In genomic region chr2:112721217-112721616, GRCm38 (mm10) we compare ENCODE assay signal across 19 mouse cellular contexts.
DNase-seq lines count a peak whose midpoint lies in the region; ATAC-seq lines count a peak whose summit lies in the region.
"Had no signal": no experiment of that assay in that cellular context is flagged by ENCODE, and none has a peak within 500 bp of the region (broad histone marks: within the 10 kb centered on the region; RNA-seq: fewer than 3 reads in every experiment).

No protein-coding gene starts in this region.

- H3K9me3 ChIP-seq in forebrain, embryonic 12.5 days: no peaks in the 10 kb centered on the region
- H3K9me3 ChIP-seq in forebrain, embryonic 10.5 days: no peaks in the 10 kb centered on the region
- no peaks in the 10 kb centered on the region for H3K9me3 ChIP-seq in hindbrain, embryonic 15.5 days
- H3K9me3 ChIP-seq in hindbrain, embryonic 14.5 days (ENCODE audit: control insufficient read depth, low read length): no peaks in the 10 kb centered on the region
- no peaks in the 10 kb centered on the region for H3K9me3 ChIP-seq in neural tube, embryonic 11.5 days (ENCODE audit: control insufficient read depth, low read length)
- H3K9me3 ChIP-seq in neural tube, embryonic 15.5 days (replicated peaks): no peaks in the 10 kb centered on the region
- H3K9me3 ChIP-seq: embryonic facial prominence, embryonic 13.5 days; forebrain, embryonic 15.5 days; heart, embryonic 15.5 days had no signal

- peaks cover 6% of the 10 kb centered on the region for H3K4me1 ChIP-seq in forebrain, embryonic 12.5 days
- H3K4me1 ChIP-seq in forebrain, embryonic 10.5 days: peaks cover 14% of the 10 kb centered on the region
- H3K4me1 ChIP-seq in hindbrain, embryonic 15.5 days (replicated peaks): peaks cover 7% of the 10 kb centered on the region; the same call in 1 of the 2 replicates
- H3K4me1 ChIP-seq in hindbrain, embryonic 14.5 days (replicated peaks; ENCODE audit: control insufficient read depth, insufficient read depth, low read length): peaks cover 5% of the 10 kb centered on the region; the same call in 1 of the 2 replicates
- peaks cover 4% of the 10 kb centered on the region; the same call in 1 of the 2 replicates for H3K4me1 ChIP-seq in neural tube, embryonic 11.5 days (ENCODE audit: control insufficient read depth, insufficient read depth, low read length)
- H3K4me1 ChIP-seq in neural tube, embryonic 15.5 days: peaks cover 6% of the 10 kb centered on the region; the same call in 1 of the 2 replicates
- H3K4me1 ChIP-seq: embryonic facial prominence, embryonic 13.5 days; forebrain, embryonic 15.5 days; heart, embryonic 15.5 days had no signal

- H3K27ac ChIP-seq in forebrain, embryonic 12.5 days: 0 out of 2 replicates have a peak overlapping the region, but pooled peaks have one; percentile 26
- no peak overlapping the region for H3K27ac ChIP-seq in forebrain, embryonic 10.5 days
- H3K27ac ChIP-seq in hindbrain, embryonic 15.5 days (replicated peaks): peak overlapping the region; percentile 30; the same call in 1 of the 2 replicates
- no peak overlapping the region; the same call in 1 of the 2 replicates for H3K27ac ChIP-seq in hindbrain, embryonic 14.5 days
- 0 out of 2 replicates have a peak overlapping the region, but pooled peaks have one; percentile 14 for H3K27ac ChIP-seq in neural tube, embryonic 11.5 days (ENCODE audit: low read depth, low read length)
- no peak overlapping the region for H3K27ac ChIP-seq in neural tube, embryonic 15.5 days (replicated peaks)
- H3K27ac ChIP-seq: embryonic facial prominence, embryonic 13.5 days; forebrain, embryonic 15.5 days; heart, adult 2 months; heart, embryonic 15.5 days had no signal

- H3K27me3 ChIP-seq in forebrain, embryonic 12.5 days: no peaks in the 10 kb centered on the region
- H3K27me3 ChIP-seq in forebrain, embryonic 10.5 days (ENCODE audit: poor library complexity, severe bottlenecking): no peaks in the 10 kb centered on the region
- no peaks in the 10 kb centered on the region for H3K27me3 ChIP-seq in hindbrain, embryonic 15.5 days
- no peaks in the 10 kb centered on the region for H3K27me3 ChIP-seq in hindbrain, embryonic 14.5 days (ENCODE audit: control insufficient read depth, insufficient read depth, low read length)
- H3K27me3 ChIP-seq in neural tube, embryonic 11.5 days (ENCODE audit: control insufficient read depth, insufficient read depth, low read length): no peaks in the 10 kb centered on the region
- no peaks in the 10 kb centered on the region for H3K27me3 ChIP-seq in neural tube, embryonic 15.5 days (replicated peaks)
- H3K27me3 ChIP-seq: embryonic facial prominence, embryonic 13.5 days; forebrain, embryonic 15.5 days; heart, embryonic 15.5 days had no signal

- no peaks in the 10 kb centered on the region for H3K36me3 ChIP-seq in forebrain, embryonic 12.5 days (replicated peaks)
- H3K36me3 ChIP-seq in forebrain, embryonic 10.5 days (replicated peaks): no peaks in the 10 kb centered on the region
- no peaks in the 10 kb centered on the region for H3K36me3 ChIP-seq in hindbrain, embryonic 15.5 days
- no peaks in the 10 kb centered on the region for H3K36me3 ChIP-seq in hindbrain, embryonic 14.5 days (replicated peaks; ENCODE audit: control insufficient read depth, insufficient read depth)
- H3K36me3 ChIP-seq in neural tube, embryonic 11.5 days (ENCODE audit: control insufficient read depth, insufficient read depth, low read length): no peaks in the 10 kb centered on the region
- H3K36me3 ChIP-seq in neural tube, embryonic 15.5 days: no peaks in the 10 kb centered on the region
- H3K36me3 ChIP-seq: embryonic facial prominence, embryonic 13.5 days; forebrain, embryonic 15.5 days; heart, embryonic 15.5 days had no signal

- H3K9ac ChIP-seq in forebrain, embryonic 12.5 days: no peak overlapping the region
- no peak overlapping the region for H3K9ac ChIP-seq in hindbrain, embryonic 15.5 days
- no peak overlapping the region for H3K9ac ChIP-seq in hindbrain, embryonic 14.5 days
- no peak overlapping the region for H3K9ac ChIP-seq in neural tube, embryonic 11.5 days (ENCODE audit: low read length)
- H3K9ac ChIP-seq in neural tube, embryonic 15.5 days (replicated peaks): no peak overlapping the region
- H3K9ac ChIP-seq: embryonic facial prominence, embryonic 13.5 days; forebrain, embryonic 15.5 days; heart, embryonic 15.5 days had no signal

- no peak overlapping the region for H3K4me3 ChIP-seq in forebrain, embryonic 12.5 days (replicated peaks)
- no peak overlapping the region for H3K4me3 ChIP-seq in forebrain, embryonic 10.5 days
- no peak overlapping the region for H3K4me3 ChIP-seq in hindbrain, embryonic 15.5 days
- H3K4me3 ChIP-seq in hindbrain, embryonic 14.5 days (replicated peaks; ENCODE audit: low read length): no peak overlapping the region
- H3K4me3 ChIP-seq in neural tube, embryonic 11.5 days (ENCODE audit: low read depth, low read length): no peak overlapping the region
- no peak overlapping the region for H3K4me3 ChIP-seq in neural tube, embryonic 15.5 days (replicated peaks)
- H3K4me3 ChIP-seq: embryonic facial prominence, embryonic 13.5 days; forebrain, embryonic 15.5 days; heart, adult 2 months; heart, embryonic 15.5 days had no signal

- H3K4me2 ChIP-seq in forebrain, embryonic 12.5 days: no peak overlapping the region
- H3K4me2 ChIP-seq in hindbrain, embryonic 15.5 days: no peak overlapping the region
- H3K4me2 ChIP-seq in hindbrain, embryonic 14.5 days (replicated peaks): no peak overlapping the region
- H3K4me2 ChIP-seq in neural tube, embryonic 11.5 days (ENCODE audit: low read depth): no peak overlapping the region
- H3K4me2 ChIP-seq in neural tube, embryonic 15.5 days: no peak overlapping the region
- H3K4me2 ChIP-seq: embryonic facial prominence, embryonic 13.5 days; forebrain, embryonic 15.5 days; heart, embryonic 11.5 days; heart, embryonic 15.5 days had no signal

- no peak for DNase-seq in forebrain, embryonic 10.5 days (ENCODE audit: extremely low spot score, low spot score)
- DNase-seq in hindbrain, embryonic 14.5 days (ENCODE audit: low spot score): no peak
- no peak for DNase-seq in neural tube, embryonic 11.5 days (ENCODE audit: low spot score)
- DNase-seq in neural tube, embryonic 10.5 days (ENCODE audit: extremely low spot score, low spot score): no peak
- DNase-seq in thymus, postnatal 0 days (ENCODE audit: low spot score): no peak
- DNase-seq: adrenal gland, postnatal 10 days; cerebellum, adult 11 months; cerebellum, adult 8-10 months; cerebellum, postnatal 36 days; gastrocnemius, postnatal 14 days; heart, adult 2 months; heart, postnatal 14 days had no signal

- 86% methylated on average over 1 of the region's 1 CpGs for WGBS in forebrain, embryonic 12.5 days
- whole genome bisulfite sequencing in forebrain, embryonic 10.5 days: 89% methylated on average over 1 of the region's 1 CpGs
- WGBS in hindbrain, embryonic 15.5 days: 62% methylated on average over 1 of the region's 1 CpGs
- WGBS in hindbrain, embryonic 14.5 days: 59% methylated on average over 1 of the region's 1 CpGs
- 60% methylated on average over 1 of the region's 1 CpGs for WGBS in neural tube, embryonic 11.5 days
- 32% methylated on average over 1 of the region's 1 CpGs for WGBS in neural tube, embryonic 15.5 days

- no peak for ATAC-seq in forebrain, embryonic 12.5 days (ENCODE audit: low FRiP score)
- ATAC-seq in hindbrain, embryonic 15.5 days (ENCODE audit: low FRiP score, low read depth): no peak
- ATAC-seq in hindbrain, embryonic 14.5 days (ENCODE audit: low FRiP score): no peak
- peak; percentile 32; the same call in 1 of the 2 replicates for ATAC-seq in neural tube, embryonic 11.5 days (ENCODE audit: insufficient read depth, low FRiP score, low TSS enrichment)
- ATAC-seq in neural tube, embryonic 15.5 days (ENCODE audit: low FRiP score): 0 out of 2 replicates have a peak, but pooled peaks have one; percentile 8

Comparison
In these comparisons a context has a peak if more than half of its experiments do, and no peak if none do; other contexts are left out.
1. H3K27ac ChIP-seq: peak in forebrain, embryonic 12.5 days (single experiment), hindbrain, embryonic 15.5 days (single experiment) and neural tube, embryonic 11.5 days (single experiment); none in forebrain, embryonic 10.5 days (single experiment), hindbrain, embryonic 14.5 days (single experiment) and neural tube, embryonic 15.5 days (single experiment).
2. ATAC-seq: peak in neural tube, embryonic 11.5 days (single experiment) and neural tube, embryonic 15.5 days (single experiment); none in forebrain, embryonic 12.5 days (single experiment), hindbrain, embryonic 15.5 days (single experiment) and hindbrain, embryonic 14.5 days (single experiment).